ENCODE assay signal across 12 mouse cellular contexts in genomic region chr13:43243793-43244192, GRCm38 (mm10).
DNase-seq lines count a peak whose midpoint lies in the region; ATAC-seq lines count a peak whose summit lies in the region.
"Had no signal": no experiment of that assay in that cellular context is flagged by ENCODE, and none has a peak within 500 bp of the region (broad histone marks: within the 10 kb centered on the region; RNA-seq: fewer than 3 reads in every experiment).

No protein-coding gene starts in this region.

- H3K4me2 ChIP-seq in forebrain, embryonic 12.5 days = no peak overlapping the region
- H3K4me2 ChIP-seq in liver, embryonic 12.5 days = no peak overlapping the region
- no peak overlapping the region for H3K4me2 ChIP-seq in liver, embryonic 11.5 days
- no peak overlapping the region for H3K4me2 ChIP-seq in embryonic facial prominence, embryonic 12.5 days (replicated peaks)
- H3K4me2 ChIP-seq in liver, embryonic 16.5 days (ENCODE audit: low read depth, low read length) = no peak overlapping the region
- H3K4me2 ChIP-seq: hindbrain, embryonic 15.5 days had no signal

- no peak overlapping the region for H3K9ac ChIP-seq in forebrain, embryonic 12.5 days
- H3K9ac ChIP-seq in liver, embryonic 12.5 days = no peak overlapping the region
- H3K9ac ChIP-seq in liver, embryonic 11.5 days (ENCODE audit: low read depth, low read length) = no peak overlapping the region
- H3K9ac ChIP-seq in embryonic facial prominence, embryonic 12.5 days = no peak overlapping the region
- H3K9ac ChIP-seq in liver, embryonic 16.5 days (ENCODE audit: low read depth, low read length) = no peak overlapping the region
- H3K9ac ChIP-seq: hindbrain, embryonic 15.5 days had no signal

- no peak for ATAC-seq in forebrain, embryonic 12.5 days (ENCODE audit: low FRiP score)
- ATAC-seq in liver, embryonic 12.5 days = no peak
- no peak for ATAC-seq in liver, embryonic 11.5 days (replicated peaks; ENCODE audit: low FRiP score)
- no peak for ATAC-seq in embryonic facial prominence, embryonic 12.5 days (ENCODE audit: insufficient number of reproducible peaks, insufficient read depth, low FRiP score, low TSS enrichment)
- no peak for ATAC-seq in liver, embryonic 16.5 days (ENCODE audit: low read depth)
- ATAC-seq in inflammation-experienced regulatory T-cells, adult 6 months = no peak

- no peaks in the 10 kb centered on the region for H3K9me3 ChIP-seq in forebrain, embryonic 10.5 days
- no peaks in the 10 kb centered on the region for H3K9me3 ChIP-seq in forebrain, embryonic 12.5 days
- H3K9me3 ChIP-seq in liver, embryonic 12.5 days (replicated peaks) = no peaks in the 10 kb centered on the region
- H3K9me3 ChIP-seq in liver, embryonic 11.5 days (ENCODE audit: control insufficient read depth, low read length) = no peaks in the 10 kb centered on the region
- no peaks in the 10 kb centered on the region for H3K9me3 ChIP-seq in embryonic facial prominence, embryonic 12.5 days
- H3K9me3 ChIP-seq in liver, embryonic 16.5 days (replicated peaks; ENCODE audit: control insufficient read depth, low read length) = no peaks in the 10 kb centered on the region
- H3K9me3 ChIP-seq: G1E; hindbrain, embryonic 15.5 days had no signal

- WGBS in forebrain, embryonic 10.5 days = 63% methylated on average over 7 of the region's 7 CpGs
- 74% methylated on average over 7 of the region's 7 CpGs for WGBS in forebrain, embryonic 12.5 days
- 51% methylated on average over 7 of the region's 7 CpGs for WGBS in liver, embryonic 12.5 days (ENCODE audit: insufficient replicate concordance)
- WGBS in liver, embryonic 11.5 days = 51% methylated on average over 7 of the region's 7 CpGs
- 22% methylated on average over 7 of the region's 7 CpGs for WGBS in embryonic facial prominence, embryonic 12.5 days
- WGBS in liver, embryonic 16.5 days (ENCODE audit: insufficient replicate concordance) = 54% methylated on average over 7 of the region's 7 CpGs

- peaks cover 19% of the 10 kb centered on the region for H3K4me1 ChIP-seq in forebrain, embryonic 10.5 days
- peaks cover 20% of the 10 kb centered on the region for H3K4me1 ChIP-seq in forebrain, embryonic 12.5 days
- peaks cover 48% of the 10 kb centered on the region for H3K4me1 ChIP-seq in liver, embryonic 12.5 days
- peaks cover 9% of the 10 kb centered on the region for H3K4me1 ChIP-seq in liver, embryonic 11.5 days (replicated peaks; ENCODE audit: control insufficient read depth, insufficient read depth, low read length)
- H3K4me1 ChIP-seq in embryonic facial prominence, embryonic 12.5 days = peaks cover 28% of the 10 kb centered on the region
- H3K4me1 ChIP-seq in liver, embryonic 16.5 days (ENCODE audit: control insufficient read depth, low read depth, low read length) = peaks cover 39% of the 10 kb centered on the region

- 0 out of 2 replicates have a peak overlapping the region, but pooled peaks have one; percentile 15 for H3K27ac ChIP-seq in forebrain, embryonic 10.5 days
- no peak overlapping the region for H3K27ac ChIP-seq in forebrain, embryonic 12.5 days
- peak overlapping the region; percentile 25; the same call in 1 of the 2 replicates for H3K27ac ChIP-seq in liver, embryonic 12.5 days
- no peak overlapping the region; the same call in 1 of the 2 replicates for H3K27ac ChIP-seq in liver, embryonic 11.5 days (ENCODE audit: low read depth, low read length)
- H3K27ac ChIP-seq in embryonic facial prominence, embryonic 12.5 days = peak overlapping the region; percentile 62
- 0 out of 2 replicates have a peak overlapping the region, but pooled peaks have one; percentile 20 for H3K27ac ChIP-seq in liver, embryonic 16.5 days (ENCODE audit: low read length)
- H3K27ac ChIP-seq: heart, adult 2 months; hindbrain, embryonic 15.5 days had no signal

- no peak overlapping the region for H3K4me3 ChIP-seq in forebrain, embryonic 10.5 days
- H3K4me3 ChIP-seq in forebrain, embryonic 12.5 days (replicated peaks) = no peak overlapping the region
- H3K4me3 ChIP-seq in liver, embryonic 12.5 days = no peak overlapping the region
- H3K4me3 ChIP-seq in liver, embryonic 11.5 days (ENCODE audit: low read depth, low read length) = no peak overlapping the region
- no peak overlapping the region for H3K4me3 ChIP-seq in embryonic facial prominence, embryonic 12.5 days
- no peak overlapping the region for H3K4me3 ChIP-seq in liver, embryonic 16.5 days (ENCODE audit: low read depth, low read length)
- H3K4me3 ChIP-seq: heart, adult 2 months; hindbrain, embryonic 15.5 days had no signal

- H3K36me3 ChIP-seq in forebrain, embryonic 10.5 days (replicated peaks) = no peaks in the 10 kb centered on the region
- H3K36me3 ChIP-seq in forebrain, embryonic 12.5 days (replicated peaks) = no peaks in the 10 kb centered on the region
- no peaks in the 10 kb centered on the region for H3K36me3 ChIP-seq in liver, embryonic 12.5 days
- H3K36me3 ChIP-seq in liver, embryonic 11.5 days (ENCODE audit: control insufficient read depth, insufficient read depth, low read length) = no peaks in the 10 kb centered on the region
- no peaks in the 10 kb centered on the region for H3K36me3 ChIP-seq in embryonic facial prominence, embryonic 12.5 days
- H3K36me3 ChIP-seq in liver, embryonic 16.5 days (ENCODE audit: control insufficient read depth, insufficient read depth) = no peaks in the 10 kb centered on the region
- H3K36me3 ChIP-seq: G1E; hindbrain, embryonic 15.5 days had no signal

- no peak for DNase-seq in forebrain, embryonic 10.5 days (ENCODE audit: extremely low spot score, low spot score)
- DNase-seq in liver, embryonic 11.5 days (ENCODE audit: low spot score) = no peak
- no peak for DNase-seq in thymus, postnatal 4 days
- DNase-seq: heart, adult 2 months; thymus, postnatal 25 days had no signal

- H3K27me3 ChIP-seq in forebrain, embryonic 10.5 days (ENCODE audit: poor library complexity, severe bottlenecking) = no peaks in the 10 kb centered on the region
- no peaks in the 10 kb centered on the region for H3K27me3 ChIP-seq in forebrain, embryonic 12.5 days
- H3K27me3 ChIP-seq in liver, embryonic 12.5 days (replicated peaks) = no peaks in the 10 kb centered on the region
- H3K27me3 ChIP-seq in liver, embryonic 11.5 days (replicated peaks; ENCODE audit: control insufficient read depth, insufficient read depth, low read length) = no peaks in the 10 kb centered on the region; the same call in 1 of the 2 replicates
- H3K27me3 ChIP-seq in embryonic facial prominence, embryonic 12.5 days = no peaks in the 10 kb centered on the region
- no peaks in the 10 kb centered on the region for H3K27me3 ChIP-seq in liver, embryonic 16.5 days (ENCODE audit: control insufficient read depth, insufficient read depth, low read depth, low read length)
- H3K27me3 ChIP-seq: hindbrain, embryonic 15.5 days had no signal

Comparison
In these comparisons a context has a peak if more than half of its experiments do, and no peak if none do; other contexts are left out.
1. H3K27ac ChIP-seq: peak in forebrain, embryonic 10.5 days (single experiment), liver, embryonic 12.5 days (single experiment), embryonic facial prominence, embryonic 12.5 days (single experiment) and liver, embryonic 16.5 days (single experiment); none in forebrain, embryonic 12.5 days (single experiment) and liver, embryonic 11.5 days (single experiment).